Mouse (Mus musculus) splenic B cell, adult 2 months (primary cell): ENCODE measurements at regions not wholly inside any gene's neighbourhood (a gene's known extent, or its start where the extent isn't known, plus 50 kb on each side); places are given as distances from the start of the nearest gene placed in this dataset.

ENCODE experiments used
- DNase-seq: peaks from one replicate; pipeline ENCODE4 v3.0.0-alpha.2; 2011; ENCODE audit warnings: low read depth, low spot score
- H3K27me3 ChIP-seq: 2 replicates; pipeline ENCODE4 v1.6.1; 2012; ENCODE audit warnings: mild to moderate bottlenecking, low read length, moderate library complexity, mixed read lengths; ENCODE audit not compliant: control insufficient read depth, poor library complexity, insufficient read depth, severe bottlenecking
- H3K36me3 ChIP-seq: 2 replicates; pipeline ENCODE4 v1.6.1; 2012; ENCODE audit warnings: mild to moderate bottlenecking, low read length, moderate library complexity, mixed read lengths; ENCODE audit not compliant: control insufficient read depth, poor library complexity, insufficient read depth, severe bottlenecking

DNA sequence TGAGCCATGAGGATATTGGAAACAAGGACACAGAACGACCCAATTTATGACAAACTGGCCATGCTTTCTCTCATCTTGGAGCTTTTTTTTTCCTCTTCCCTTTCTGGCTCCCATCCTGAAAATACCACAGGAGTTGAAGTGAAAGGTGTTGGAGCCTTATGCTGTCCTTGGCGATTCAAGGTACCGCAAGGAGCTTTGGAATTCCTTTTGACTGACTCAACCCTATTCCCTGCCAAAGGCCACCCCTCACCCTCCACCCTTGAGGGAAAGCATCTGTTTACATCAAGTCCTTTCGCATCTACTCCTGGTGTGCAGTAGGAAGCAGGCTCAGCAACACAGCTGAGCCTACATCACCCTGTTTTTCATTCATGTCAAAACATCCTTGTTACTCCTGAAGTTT lies 208.5 kb downstream of the Rap2a start:
- Histone ChIP-seq H3K36me3 (no peaks in the 10 kb centered on the region), H3K27me3 (no peaks in the 10 kb centered on the region)
- no peak for DNase-seq

GRCm38 (mm10) chr14:120699378-120699777 lies 211.6 kb upstream of the Ipo5 start:
- H3K36me3 ChIP-seq: no peaks in the 10 kb centered on the region
- no peaks in the 10 kb centered on the region for H3K27me3 ChIP-seq
- DNase-seq: no peak

DNA sequence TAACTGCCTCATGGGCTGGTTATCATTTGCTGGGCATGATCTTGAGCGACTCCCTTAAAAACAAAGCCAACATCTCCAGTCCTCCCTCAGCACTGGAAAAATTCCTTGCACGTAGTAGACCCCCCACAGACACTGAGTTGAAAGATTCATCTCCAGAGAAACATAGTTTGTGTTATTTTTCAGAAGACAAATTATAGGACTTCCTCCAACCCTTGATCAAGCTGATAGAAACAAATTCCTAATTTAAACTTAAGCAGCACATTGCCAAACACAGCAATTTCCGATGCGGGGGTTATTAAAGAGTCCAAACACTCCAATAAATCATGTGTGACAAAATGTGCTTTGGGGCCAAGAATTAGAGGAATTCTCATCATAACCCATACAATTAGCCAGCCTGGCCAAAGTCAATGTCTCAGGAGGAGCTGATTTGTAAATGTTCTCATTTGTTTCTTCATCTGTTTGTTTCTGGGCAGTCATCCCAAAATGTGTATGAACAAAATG lies 205.7 kb upstream of the Ipo5 start:
- H3K27me3 ChIP-seq: no peaks in the 10 kb centered on the region
- no peaks in the 10 kb centered on the region for H3K36me3 ChIP-seq
- no peak for DNase-seq

- H3K27me3 ChIP-seq: no peaks in the 10 kb centered on the region
- H3K36me3 ChIP-seq: no peaks in the 10 kb centered on the region
- no peak for DNase-seq
Measured at GRCm38 (mm10) chr14:120710782-120711181, 200.2 kb upstream of the Ipo5 start.

DNA sequence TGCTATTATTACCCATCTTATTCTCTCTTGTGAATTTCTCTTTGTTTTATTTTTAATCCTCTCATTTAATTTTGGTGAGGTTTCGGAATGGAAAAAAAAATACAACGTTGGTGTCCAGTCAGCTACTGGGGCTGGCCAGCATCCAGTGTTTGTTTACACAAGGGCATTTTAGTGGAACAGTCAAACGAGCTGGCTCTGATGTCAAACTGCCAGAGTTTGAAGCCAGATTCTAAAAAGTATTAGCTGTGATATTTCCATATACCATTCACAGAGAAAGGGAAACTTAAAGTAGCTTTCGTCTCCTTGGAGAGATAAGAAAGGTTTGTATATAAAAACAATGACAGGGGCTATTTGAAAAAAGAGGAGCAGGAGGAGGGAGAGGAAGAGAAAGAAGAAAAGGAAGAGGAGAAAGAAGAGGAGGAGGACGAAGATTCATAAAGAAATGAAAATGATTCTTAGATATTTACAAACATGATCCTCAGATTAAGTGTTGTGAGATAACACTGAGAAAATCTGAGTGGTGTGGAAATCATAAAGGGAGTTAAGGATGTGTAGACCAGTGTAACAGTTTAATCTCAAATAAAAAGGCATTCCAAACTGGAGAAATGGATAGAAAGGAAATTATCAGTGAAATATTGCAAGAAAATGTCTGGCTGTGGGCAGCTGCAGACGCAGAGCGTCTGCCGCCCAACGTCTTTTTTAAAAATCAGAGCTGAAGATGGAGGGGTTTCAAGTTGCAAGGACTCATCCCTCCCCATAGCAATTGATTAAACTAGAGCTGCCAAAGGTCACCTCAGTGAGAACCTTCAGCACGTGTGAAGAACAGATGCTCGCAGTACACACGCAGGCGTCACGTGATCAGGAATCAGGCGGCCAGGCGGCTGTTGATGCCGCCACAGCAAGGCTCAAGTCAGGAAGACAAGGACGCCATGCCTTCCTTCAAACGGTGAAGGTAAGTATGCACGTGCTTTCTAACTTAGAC lies 190.3 kb upstream of the Ipo5 start:
- Histone ChIP-seq H3K27me3 (no peaks in the 10 kb centered on the region), H3K36me3 (no peaks in the 10 kb centered on the region)
- no peak for DNase-seq

DNA sequence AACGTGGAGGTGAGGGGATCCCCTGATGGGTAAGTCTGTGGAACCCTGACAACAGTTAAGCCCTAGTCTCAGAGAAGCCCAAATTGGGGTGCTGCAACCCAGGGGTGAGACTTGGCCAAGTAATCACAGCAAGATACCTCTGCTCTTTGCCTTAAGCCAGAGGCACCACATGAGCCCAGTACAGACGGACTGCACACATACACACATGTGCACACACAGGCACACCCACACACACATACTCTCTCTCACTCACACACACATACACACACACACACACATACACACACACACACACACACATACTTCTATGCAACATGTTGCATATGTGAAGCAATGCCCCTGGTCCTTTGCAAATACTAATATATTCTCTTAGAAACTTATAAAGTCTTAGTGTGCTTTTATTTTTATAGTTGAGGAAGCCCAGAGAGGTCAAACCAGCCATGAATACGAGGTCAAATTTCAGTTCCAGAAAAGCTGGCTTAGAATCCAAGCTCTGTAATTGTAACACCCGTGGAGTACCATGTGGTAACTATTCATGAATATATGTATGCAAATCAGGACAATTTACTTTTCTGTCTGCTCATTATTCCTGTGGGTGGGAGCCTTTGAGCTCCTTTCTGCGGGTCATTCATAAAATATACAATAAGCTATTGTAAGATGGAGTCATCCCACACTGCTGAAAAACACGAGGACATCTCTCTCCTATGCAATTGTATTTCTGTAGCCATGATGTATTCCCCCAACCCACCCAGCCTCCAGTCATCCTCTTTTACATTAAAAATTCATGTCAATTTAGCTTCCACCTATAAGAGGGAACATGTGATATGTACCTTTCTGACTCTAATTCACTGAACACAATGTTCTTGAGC lies 189.2 kb upstream of the Ipo5 start:
- H3K27me3 ChIP-seq: no peaks in the 10 kb centered on the region
- no peaks in the 10 kb centered on the region for H3K36me3 ChIP-seq

DNA sequence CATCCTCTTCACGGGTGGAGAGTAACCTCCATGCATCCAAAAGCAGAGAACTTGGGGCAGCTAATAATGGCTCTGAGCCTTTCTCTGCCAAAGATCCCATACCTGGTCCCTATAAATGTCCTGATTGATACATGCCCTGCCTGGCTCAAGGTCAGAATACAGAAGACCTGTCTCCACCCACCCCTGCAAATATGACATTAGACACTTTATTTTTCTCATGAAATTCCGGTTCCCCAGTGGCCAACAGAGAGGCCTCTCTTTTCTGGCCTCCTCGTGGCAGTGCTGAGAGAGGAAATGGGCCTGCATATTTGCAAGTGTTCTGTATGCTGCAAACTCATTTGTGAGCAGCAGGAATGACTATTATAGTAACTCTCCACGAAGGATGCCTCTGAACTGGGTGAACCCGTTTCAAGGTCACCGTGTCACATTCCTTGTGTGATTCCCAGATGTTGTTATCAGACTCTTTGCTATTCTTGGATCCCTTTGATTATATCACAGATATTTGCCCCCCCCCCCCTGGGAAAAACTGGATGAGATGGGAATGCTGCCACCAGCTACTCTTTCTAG lies 188.4 kb upstream of the Ipo5 start:
- H3K27me3 ChIP-seq: no peaks in the 10 kb centered on the region
- no peak for DNase-seq
- H3K36me3 ChIP-seq: no peaks in the 10 kb centered on the region

More for the DNA sequence above, 189.2 kb upstream of the Ipo5 start:
- DNase-seq: no peak

DNA sequence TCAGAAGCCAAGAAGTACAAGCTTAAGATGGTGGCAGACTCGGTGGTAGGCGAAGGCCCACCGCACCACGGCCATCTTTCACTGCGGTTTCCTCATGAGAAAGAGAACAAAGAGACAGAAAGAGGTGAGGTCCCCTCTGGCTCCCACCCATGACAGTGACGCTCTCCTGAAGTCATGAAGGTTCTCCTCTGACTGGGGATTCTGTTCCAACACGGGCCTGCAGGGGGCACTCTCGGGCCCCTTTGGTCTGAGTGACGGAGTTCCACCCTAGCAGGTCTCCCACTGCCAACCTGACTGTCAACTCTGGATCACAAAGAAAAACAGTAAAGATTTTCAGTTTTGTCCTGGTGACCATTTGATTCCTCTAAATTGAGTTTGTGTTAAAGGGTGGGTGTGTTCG lies 182.9 kb upstream of the Ipo5 start:
- DNase-seq: no peak

GRCm38 (mm10) chr14:120730226-120730625 lies 180.8 kb upstream of the Ipo5 start:
- Histone ChIP-seq H3K36me3 (no peaks in the 10 kb centered on the region), H3K27me3 (no peaks in the 10 kb centered on the region)
- no peak for DNase-seq

More for the DNA sequence above, 182.9 kb upstream of the Ipo5 start:
- no peaks in the 10 kb centered on the region for H3K27me3 ChIP-seq
- H3K36me3 ChIP-seq: no peaks in the 10 kb centered on the region

DNA sequence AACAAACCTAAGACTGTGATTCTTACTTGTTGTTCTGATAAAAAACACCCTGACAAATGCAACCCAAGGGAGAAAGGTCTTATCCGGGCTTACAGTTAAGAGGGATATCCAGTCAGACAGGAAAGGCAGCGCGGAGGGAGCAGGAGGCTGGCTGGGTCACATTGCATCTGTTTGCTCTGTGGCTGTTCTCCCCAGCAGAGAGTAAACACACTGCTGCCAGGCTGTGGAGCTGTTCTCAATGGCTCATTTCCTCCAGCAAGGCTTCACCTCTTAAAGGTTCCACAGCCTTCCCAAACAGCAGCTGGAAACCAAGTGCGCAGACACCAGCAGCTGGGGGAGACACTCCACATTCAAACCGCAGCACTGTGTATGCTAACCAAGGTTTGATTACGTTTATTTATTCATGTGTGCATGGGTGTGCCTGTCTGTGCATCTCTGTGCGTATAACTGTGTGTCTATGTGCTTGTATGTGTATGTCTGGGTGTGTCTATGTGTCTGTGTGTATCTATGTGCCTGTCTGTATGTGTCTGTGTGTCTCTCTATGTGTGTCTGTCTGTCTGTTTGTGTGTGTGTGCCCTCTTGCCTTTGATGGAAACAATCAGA lies 179.2 kb upstream of the Ipo5 start:
- no peak for DNase-seq
- Histone ChIP-seq H3K27me3 (no peaks in the 10 kb centered on the region), H3K36me3 (no peaks in the 10 kb centered on the region)

- no peaks in the 10 kb centered on the region for H3K27me3 ChIP-seq
- no peak for DNase-seq
- no peaks in the 10 kb centered on the region for H3K36me3 ChIP-seq
Measured at GRCm38 (mm10) chr14:120732400-120733138, 178.5 kb upstream of the Ipo5 start.

- no peaks in the 10 kb centered on the region for H3K36me3 ChIP-seq
- no peaks in the 10 kb centered on the region for H3K27me3 ChIP-seq
- no peak for DNase-seq
Measured at GRCm38 (mm10) chr14:120741492-120742054, 169.5 kb upstream of the Ipo5 start.

DNA sequence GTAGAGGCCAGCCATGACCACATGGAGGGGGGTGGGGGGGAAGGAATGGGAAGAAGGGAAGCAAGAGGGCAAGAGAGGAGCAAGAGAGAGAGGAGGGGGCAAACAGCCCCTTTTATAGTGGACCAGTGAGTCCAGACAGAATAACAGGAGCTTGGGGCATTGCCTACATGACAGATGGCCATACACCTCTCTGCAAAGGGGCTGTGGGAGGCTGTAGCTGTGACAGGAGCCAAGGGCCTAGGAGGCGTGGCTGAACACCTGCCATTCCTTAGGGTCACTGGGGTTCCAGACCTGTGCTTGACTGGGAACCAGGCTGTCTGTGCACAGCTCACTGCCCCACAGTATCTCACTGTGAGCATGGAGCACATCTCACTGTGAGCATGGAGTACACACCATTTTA lies 157.0 kb upstream of the Ipo5 start:
- Histone ChIP-seq H3K27me3 (no peaks in the 10 kb centered on the region), H3K36me3 (no peaks in the 10 kb centered on the region)
- no peak for DNase-seq
